Mouse (Mus musculus) heart, postnatal 0 days (tissue): ENCODE data around the gene Exph5.

Source experiments
- CTCF ChIP-seq: IDR thresholded peaks from 2 replicates; pipeline ENCODE4 v1.5.1; 2016; ENCODE audit warnings: antibody characterized with exemption, control low read depth, low read depth
- EP300 ChIP-seq: IDR thresholded peaks from 2 replicates; pipeline ENCODE4 v1.6.1; 2016; ENCODE audit warnings: antibody characterized with exemption, low read depth

- TF ChIP-seq CTCF (no peak), EP300 (no peak)
Measured at GRCm38 (mm10) chr9:53271281-53272022, 30.0 kb upstream of the Exph5 start.
